Mouse (Mus musculus) myocyte (in vitro differentiated cells): ENCODE results near the gene Mark4.

Experiments used
- CEBPB ChIP-seq: IDR thresholded peaks from 2 replicates; pipeline ENCODE4 v1.6.1; 2011; ENCODE audit warnings: mild to moderate bottlenecking, moderate library complexity; ENCODE audit not compliant: poor library complexity, insufficient read depth, severe bottlenecking
- E2F4 ChIP-seq: IDR thresholded peaks from one replicate; pipeline ENCODE4 v1.6.1; 2011; ENCODE audit warnings: mild to moderate bottlenecking, control low read depth, moderate library complexity; ENCODE audit not compliant: insufficient read depth
- MYOD1 ChIP-seq, 3 experiments: IDR thresholded peaks; one replicate each; pipeline ENCODE4 v1.6.1; 2011; ENCODE audit warnings: control low read depth in 2 of 3, low read depth in 2 of 3, mild to moderate bottlenecking in 2 of 3, moderate library complexity in 1 of 3; ENCODE audit not compliant: insufficient read length in 2 of 3, control insufficient read depth in 1 of 3
- MYOG ChIP-seq, 3 experiments: IDR thresholded peaks; one replicate each; pipeline ENCODE4 v1.6.1; 2011; ENCODE audit warnings: control low read depth in 2 of 3, low read depth in 2 of 3, mild to moderate bottlenecking in 2 of 3; ENCODE audit not compliant: insufficient read length in 2 of 3, control insufficient read depth in 1 of 3, insufficient read depth in 1 of 3
- POLR2A ChIP-seq: IDR thresholded peaks from one replicate; pipeline ENCODE4 v1.6.1; 2011; ENCODE audit warnings: low read depth, mild to moderate bottlenecking, control low read depth, moderate library complexity; ENCODE audit not compliant: insufficient read length
- POLR2AphosphoS2 ChIP-seq: IDR thresholded peaks from one replicate; pipeline ENCODE4 v1.6.1; 2011; ENCODE audit warnings: low read depth, control low read depth; ENCODE audit not compliant: insufficient read length
- REST ChIP-seq: IDR thresholded peaks from one replicate; pipeline ENCODE4 v1.6.1; 2011; ENCODE audit warnings: mild to moderate bottlenecking, control low read depth, moderate library complexity; ENCODE audit not compliant: insufficient read depth, insufficient read length
- TCF12 ChIP-seq: IDR thresholded peaks from one replicate; pipeline ENCODE4 v1.6.1; 2011; ENCODE audit warnings: mild to moderate bottlenecking, control low read depth; ENCODE audit not compliant: poor library complexity, insufficient read depth, severe bottlenecking
- USF1 ChIP-seq: IDR thresholded peaks from one replicate; pipeline ENCODE4 v1.6.1; 2011; ENCODE audit warnings: low read depth, mild to moderate bottlenecking, control low read depth, moderate library complexity

DNA sequence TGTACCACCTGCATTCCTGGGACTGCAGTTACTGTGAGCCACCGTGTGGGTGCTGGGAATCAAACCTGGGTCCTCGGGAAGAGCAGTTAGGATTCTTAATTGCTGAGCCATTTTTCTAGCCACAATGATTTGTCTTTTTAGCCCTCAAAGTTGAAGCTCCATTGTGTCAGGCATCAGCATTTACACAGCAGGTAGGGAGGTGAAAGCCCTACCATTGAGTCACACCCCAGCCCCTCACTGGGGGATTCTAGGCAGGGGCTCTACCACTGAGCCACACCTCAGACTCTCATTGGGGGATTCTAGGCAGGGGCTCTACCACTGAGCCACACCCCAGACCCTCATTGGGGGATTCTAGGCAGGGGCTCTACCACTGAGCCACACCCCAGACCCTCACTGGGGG is 22.3 kb downstream of the Mark4 start:
- no peak for TF ChIP-seq POLR2A
- TF ChIP-seq MYOD1 (IDR thresholded peaks at IDR 0.05; ENCODE audit: control insufficient read depth in 1 of 3, insufficient read length in 2 of 3, low read depth in 2 of 3): no peak
- no peak for TF ChIP-seq MYOG (IDR thresholded peaks at IDR 0.05; ENCODE audit: control insufficient read depth in 1 of 3, insufficient read depth in 1 of 3, insufficient read length in 2 of 3, low read depth in 2 of 3)
- no peak for TF ChIP-seq USF1
- TF ChIP-seq POLR2AphosphoS2: no peak
- TF ChIP-seq TCF12: no peak
- no peak for TF ChIP-seq E2F4
- no peak for TF ChIP-seq REST
- no peak for TF ChIP-seq CEBPB
